Mouse (Mus musculus): ENCODE results near the gene Fam20a. TPM values are rescaled to one million over a fixed set of nuclear protein-coding genes. Genes with fewer than 3 reads are reported as not detected.
A peak's percentile ranks its signal among the peaks of the same experiment; 100 is the strongest.

The Fam20a gene
- polyA plus RNA-seq, 1 experiment: 0.54 TPM

DNA sequence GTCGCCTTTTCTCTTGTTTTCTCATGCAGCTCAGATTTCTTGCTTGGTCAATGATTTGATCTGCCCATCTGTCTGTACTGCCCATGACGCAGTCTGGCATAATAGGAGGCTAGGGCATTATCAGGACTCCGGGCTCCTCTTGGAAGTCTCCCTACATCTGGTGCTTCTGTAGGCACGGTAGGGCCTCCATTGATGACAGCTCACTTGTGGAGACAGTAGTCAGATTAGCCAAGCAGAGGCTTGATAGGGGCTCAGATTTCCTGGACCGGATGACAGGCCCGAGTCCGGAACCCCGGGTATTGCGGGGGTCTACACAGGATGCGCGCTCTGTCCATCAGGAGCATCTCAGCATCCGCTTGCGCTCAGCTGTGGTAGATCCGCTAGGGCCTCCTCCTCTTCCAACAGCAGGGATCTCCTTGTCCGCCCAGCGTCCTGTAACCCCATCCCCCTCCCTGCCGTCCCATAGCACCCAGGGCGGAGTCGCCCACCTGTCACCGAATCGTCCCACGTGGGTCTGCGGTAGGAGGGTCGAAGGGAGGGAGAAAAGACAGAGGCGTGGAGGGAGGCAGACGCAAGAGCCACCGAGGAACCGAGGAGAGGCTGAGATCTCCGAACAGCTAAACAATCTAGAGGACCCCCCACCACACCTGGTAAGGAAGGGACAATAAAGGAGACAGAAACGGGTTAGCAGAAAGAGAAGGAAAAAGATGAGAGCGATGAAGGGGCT, 71.9 kb downstream of the Fam20a start:
- Histone ChIP-seq H3K36me3 (replicated peaks; ENCODE audit: low read length) (peaks cover 29% of the 10 kb centered on the region), H3K4me3 (replicated peaks) (peak overlapping the region; percentile 98), H3K9me3 (no peaks in the 10 kb centered on the region), H3K4me1 (peaks cover 52% of the 10 kb centered on the region), H3K27me3 (replicated peaks) (peaks cover 1% of the 10 kb centered on the region)
- TF ChIP-seq GATA1 (IDR thresholded peaks at IDR 0.05; ENCODE audit: borderline replicate concordance, low read length) (no peak), FLI1 (IDR thresholded peaks at IDR 0.05; ENCODE audit: low read length) (no peak)

DNA sequence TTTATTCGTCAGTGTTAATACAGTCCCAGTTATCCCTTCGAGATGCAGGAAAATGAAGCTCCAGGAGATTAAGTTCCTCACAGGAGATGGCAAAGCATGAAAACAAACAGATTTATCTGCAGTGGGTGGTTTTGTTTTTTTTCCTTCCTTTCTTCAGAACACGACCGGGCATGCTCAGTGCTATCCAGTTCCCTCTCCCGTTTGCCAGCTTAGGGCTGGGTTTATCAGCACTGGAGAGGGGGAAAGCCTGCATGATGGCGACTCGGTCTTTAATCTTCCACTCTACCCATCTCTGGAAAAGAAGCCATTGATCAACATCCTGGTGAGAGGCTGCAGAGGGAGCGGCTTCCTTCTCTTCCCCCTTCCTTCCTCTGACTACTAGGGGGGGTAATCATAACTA, 72.9 kb downstream of the Fam20a start, which contains the start of gene Prkar1a:
Gene Prkar1a, plus strand, starts transcription at position 200 of the 400 bp plus-strand sequence.
- H3K27me3 ChIP-seq (replicated peaks): peaks cover 3% of the 10 kb centered on the region
- peak within 1 kb of the TSS; percentile 98 for H3K4me3 ChIP-seq (replicated peaks)
- H3K9me3 ChIP-seq: no peaks in the 10 kb centered on the region
- TF ChIP-seq GATA1 (IDR thresholded peaks at IDR 0.05; ENCODE audit: borderline replicate concordance, low read length) (no peak), FLI1 (IDR thresholded peaks at IDR 0.05; ENCODE audit: low read length) (no peak)
- peaks cover 20% of the 10 kb centered on the region for H3K36me3 ChIP-seq (replicated peaks; ENCODE audit: low read length)
- peaks cover 43% of the 10 kb centered on the region for H3K4me1 ChIP-seq

DNA sequence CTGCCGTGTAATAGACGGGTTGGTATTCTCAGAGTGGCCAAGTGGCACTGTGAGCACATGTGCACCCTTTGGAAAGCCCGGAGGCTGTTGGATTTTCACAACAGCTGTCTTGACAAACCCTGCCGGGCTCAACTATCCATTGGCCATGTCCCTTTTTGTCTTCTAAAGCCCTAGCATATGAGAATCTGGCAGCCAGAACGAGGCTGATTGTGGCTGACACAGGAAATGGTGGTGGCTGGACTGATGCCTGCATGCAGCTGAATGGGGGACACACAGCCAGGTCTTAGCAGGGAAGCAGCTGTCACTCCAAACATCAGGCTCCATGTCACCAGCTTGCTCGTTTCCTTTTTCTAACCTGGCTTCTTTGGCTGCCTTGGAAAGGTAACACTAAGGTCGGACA, 73.6 kb downstream of the Fam20a start:
- TF ChIP-seq FLI1 (IDR thresholded peaks at IDR 0.05; ENCODE audit: low read length) (no peak), GATA1 (IDR thresholded peaks at IDR 0.05; ENCODE audit: borderline replicate concordance, low read length) (no peak)
- Histone ChIP-seq H3K36me3 (replicated peaks; ENCODE audit: low read length) (peaks cover 13% of the 10 kb centered on the region), H3K4me3 (replicated peaks) (peak overlapping the region; percentile 98), H3K4me1 (peaks cover 37% of the 10 kb centered on the region), H3K27me3 (replicated peaks) (peaks cover 6% of the 10 kb centered on the region), H3K9me3 (no peaks in the 10 kb centered on the region)

DNA sequence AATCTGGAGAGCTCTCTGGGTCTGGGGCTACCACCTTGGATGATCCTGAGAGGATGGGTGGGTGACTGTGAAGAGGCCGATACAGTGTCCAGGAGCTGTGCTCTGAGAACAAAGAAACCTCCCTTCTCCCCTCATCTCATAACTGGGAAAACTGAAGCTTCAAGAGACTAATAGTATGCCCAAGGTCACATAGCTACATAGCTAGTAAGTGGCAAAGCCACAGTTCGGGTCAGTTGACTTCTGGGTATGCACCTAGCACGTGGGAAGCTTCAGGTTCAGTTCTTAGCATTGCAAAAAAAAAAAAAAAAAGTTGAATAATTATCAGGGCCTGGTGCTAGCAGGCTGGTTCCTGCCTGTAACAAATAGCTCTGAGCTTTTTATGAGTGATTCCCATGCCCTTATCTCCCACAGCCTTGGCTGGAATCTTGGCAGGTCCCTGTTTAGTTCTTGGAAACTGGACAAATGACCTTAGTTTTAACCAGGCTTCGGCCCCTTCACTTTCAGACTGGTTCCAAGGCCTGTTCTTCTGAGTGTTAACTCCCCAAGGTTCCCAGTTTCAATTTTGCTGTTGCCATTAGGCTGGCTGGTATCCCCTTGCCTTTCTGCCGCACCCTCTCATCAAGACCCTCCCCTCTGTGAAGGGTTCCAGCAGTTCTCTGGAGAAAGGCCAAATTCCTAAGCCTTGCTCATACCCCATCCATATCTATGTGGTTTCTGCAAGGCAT, 80.4 kb downstream of the Fam20a start:
- Histone ChIP-seq H3K36me3 (replicated peaks; ENCODE audit: low read length) (no peaks in the 10 kb centered on the region), H3K4me3 (replicated peaks) (no peak overlapping the region), H3K9me3 (no peaks in the 10 kb centered on the region), H3K27me3 (replicated peaks) (peaks cover 18% of the 10 kb centered on the region), H3K4me1 (peaks cover 20% of the 10 kb centered on the region)
- TF ChIP-seq FLI1 (IDR thresholded peaks at IDR 0.05; ENCODE audit: low read length) (no peak), GATA1 (IDR thresholded peaks at IDR 0.05; ENCODE audit: borderline replicate concordance, low read length) (no peak)

DNA sequence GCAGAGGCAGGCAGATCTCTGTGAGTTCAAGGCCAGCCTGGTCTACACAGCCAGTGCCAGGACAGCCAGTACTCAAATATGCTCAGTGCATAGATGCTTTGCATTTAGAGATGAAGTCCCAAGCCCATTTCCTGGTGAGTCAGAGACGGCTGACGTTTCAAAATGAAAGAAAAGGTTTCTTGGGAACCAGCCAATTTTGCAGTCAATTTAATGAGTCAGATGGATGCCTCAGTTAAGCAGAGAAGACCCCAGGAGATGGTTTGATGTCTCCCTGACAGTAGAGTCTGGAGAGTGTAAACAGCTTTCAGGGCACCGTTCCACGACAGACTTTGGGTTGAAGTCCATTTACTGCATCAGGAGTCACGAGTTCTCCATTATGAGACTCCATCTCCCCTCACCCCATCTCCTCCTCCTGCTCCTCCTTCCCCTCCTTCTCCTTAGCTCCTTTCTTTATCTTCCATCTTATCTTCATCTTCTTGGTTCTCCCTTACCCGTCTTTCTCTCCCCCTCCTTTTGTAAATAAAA, 86.1 kb downstream of the Fam20a start:
- TF ChIP-seq FLI1 (IDR thresholded peaks at IDR 0.05; ENCODE audit: low read length): no peak
- no peak for TF ChIP-seq GATA1 (IDR thresholded peaks at IDR 0.05; ENCODE audit: borderline replicate concordance, low read length)
- Histone ChIP-seq H3K4me1 (peaks cover 9% of the 10 kb centered on the region), H3K27me3 (replicated peaks) (peaks cover 15% of the 10 kb centered on the region), H3K9me3 (no peaks in the 10 kb centered on the region), H3K4me3 (replicated peaks) (no peak overlapping the region), H3K36me3 (replicated peaks; ENCODE audit: low read length) (no peaks in the 10 kb centered on the region)

DNA sequence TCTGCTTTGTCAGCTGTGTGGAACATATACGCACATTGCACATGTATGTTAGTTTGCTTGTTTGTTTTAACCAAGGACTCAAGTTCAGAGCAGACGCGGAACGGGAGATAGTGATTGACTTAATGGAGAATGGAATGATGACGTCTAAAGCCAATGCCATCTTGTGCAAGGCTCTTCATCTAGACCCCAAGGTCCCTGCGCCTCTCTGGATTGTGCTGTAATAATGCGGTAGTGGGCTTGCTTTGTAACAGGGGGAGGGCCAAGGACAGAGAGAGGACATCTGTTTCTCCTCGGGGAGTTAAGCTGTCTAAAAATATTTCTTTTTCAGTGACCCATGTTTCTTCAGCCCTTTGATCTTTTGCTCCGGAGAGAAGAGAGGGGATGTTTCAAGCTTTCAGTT, 87.2 kb downstream of the Fam20a start:
- H3K36me3 ChIP-seq (replicated peaks; ENCODE audit: low read length): no peaks in the 10 kb centered on the region
- H3K4me1 ChIP-seq: peaks cover 9% of the 10 kb centered on the region
- no peaks in the 10 kb centered on the region for H3K9me3 ChIP-seq
- TF ChIP-seq FLI1 (IDR thresholded peaks at IDR 0.05; ENCODE audit: low read length) (no peak), GATA1 (IDR thresholded peaks at IDR 0.05; ENCODE audit: borderline replicate concordance, low read length) (no peak)
- peaks cover 15% of the 10 kb centered on the region for H3K27me3 ChIP-seq (replicated peaks)
- no peak overlapping the region for H3K4me3 ChIP-seq (replicated peaks)

DNA sequence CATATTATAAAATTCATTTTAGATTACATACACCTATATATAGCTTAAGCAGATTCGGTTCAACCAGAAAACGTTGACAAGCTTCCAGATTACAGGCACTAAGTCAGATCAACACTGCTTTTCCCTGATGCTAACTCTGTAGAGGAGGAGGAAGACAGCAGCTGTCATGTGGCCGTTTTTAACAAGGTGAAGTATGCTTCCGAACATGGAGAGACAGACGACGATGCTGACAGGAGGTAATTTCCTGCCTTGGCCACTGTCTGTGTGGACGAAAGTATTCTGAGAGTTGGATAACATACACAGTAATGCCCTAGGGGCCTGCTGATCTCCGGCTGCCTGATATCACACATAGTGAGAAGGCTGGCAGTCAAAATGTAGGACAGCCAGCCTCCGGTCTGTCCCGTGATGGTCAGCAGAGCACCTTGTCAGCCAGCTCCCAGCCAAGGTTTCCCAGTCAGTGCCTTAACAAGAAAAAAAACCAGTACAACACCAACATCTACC, 93.0 kb downstream of the Fam20a start:
- Histone ChIP-seq H3K4me3 (replicated peaks) (no peak overlapping the region), H3K4me1 (peaks cover 8% of the 10 kb centered on the region; the same call in 1 of the 2 replicates), H3K27me3 (replicated peaks) (no peaks in the 10 kb centered on the region), H3K36me3 (replicated peaks; ENCODE audit: low read length) (no peaks in the 10 kb centered on the region), H3K9me3 (peaks cover 19% of the 10 kb centered on the region)
- no peak for TF ChIP-seq FLI1 (IDR thresholded peaks at IDR 0.05; ENCODE audit: low read length)
- no peak for TF ChIP-seq GATA1 (IDR thresholded peaks at IDR 0.05; ENCODE audit: borderline replicate concordance, low read length)

DNA sequence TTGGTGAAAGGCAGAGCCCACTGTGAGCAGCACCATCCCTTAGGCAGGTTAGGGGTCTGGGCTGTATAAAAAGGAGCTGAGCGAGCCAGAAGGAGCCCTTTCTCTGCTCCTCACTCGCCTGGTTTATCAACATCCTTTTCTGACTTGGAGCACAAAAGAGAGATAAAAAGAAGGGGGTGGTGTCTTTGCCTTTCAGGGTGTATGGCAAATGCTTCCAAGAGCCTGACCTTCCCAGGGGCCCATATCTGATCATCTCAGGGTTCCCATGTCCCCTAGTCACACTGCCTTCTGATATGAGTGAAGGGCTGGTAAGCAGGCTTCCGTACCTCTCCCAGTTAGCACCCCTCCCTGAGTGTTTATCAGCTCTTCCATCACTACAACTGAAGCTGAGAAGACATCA, 94.0 kb downstream of the Fam20a start:
- Histone ChIP-seq H3K4me3 (replicated peaks) (no peak overlapping the region), H3K4me1 (peaks cover 10% of the 10 kb centered on the region; the same call in 1 of the 2 replicates), H3K36me3 (replicated peaks; ENCODE audit: low read length) (no peaks in the 10 kb centered on the region), H3K9me3 (peaks cover 20% of the 10 kb centered on the region), H3K27me3 (replicated peaks) (no peaks in the 10 kb centered on the region)
- TF ChIP-seq FLI1 (IDR thresholded peaks at IDR 0.05; ENCODE audit: low read length) (no peak), GATA1 (IDR thresholded peaks at IDR 0.05; ENCODE audit: borderline replicate concordance, low read length) (no peak)

DNA sequence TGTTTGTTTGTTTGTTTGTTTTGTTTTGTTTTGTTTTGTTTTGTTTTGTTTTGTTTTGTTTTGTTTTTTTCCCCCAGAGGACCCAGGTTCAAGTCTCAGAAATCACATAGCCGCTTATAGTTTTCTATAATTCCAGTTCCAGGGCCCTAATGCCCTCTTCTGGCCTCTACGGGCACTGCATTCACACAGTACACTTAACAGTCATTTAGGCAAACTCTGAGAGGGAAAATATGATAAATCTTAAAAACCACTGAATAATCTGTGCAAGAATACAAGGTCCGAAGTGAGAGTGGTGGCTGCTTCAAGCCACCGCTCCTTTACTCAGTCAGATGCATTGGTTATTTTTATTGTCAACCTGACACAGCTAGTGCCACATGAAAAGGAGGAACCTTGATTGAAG, 94.4 kb downstream of the Fam20a start:
- TF ChIP-seq FLI1 (IDR thresholded peaks at IDR 0.05; ENCODE audit: low read length) (no peak), GATA1 (IDR thresholded peaks at IDR 0.05; ENCODE audit: borderline replicate concordance, low read length) (no peak)
- Histone ChIP-seq H3K27me3 (replicated peaks) (no peaks in the 10 kb centered on the region), H3K9me3 (peaks cover 20% of the 10 kb centered on the region), H3K4me3 (replicated peaks) (no peak overlapping the region), H3K36me3 (replicated peaks; ENCODE audit: low read length) (no peaks in the 10 kb centered on the region), H3K4me1 (peaks cover 14% of the 10 kb centered on the region)

DNA sequence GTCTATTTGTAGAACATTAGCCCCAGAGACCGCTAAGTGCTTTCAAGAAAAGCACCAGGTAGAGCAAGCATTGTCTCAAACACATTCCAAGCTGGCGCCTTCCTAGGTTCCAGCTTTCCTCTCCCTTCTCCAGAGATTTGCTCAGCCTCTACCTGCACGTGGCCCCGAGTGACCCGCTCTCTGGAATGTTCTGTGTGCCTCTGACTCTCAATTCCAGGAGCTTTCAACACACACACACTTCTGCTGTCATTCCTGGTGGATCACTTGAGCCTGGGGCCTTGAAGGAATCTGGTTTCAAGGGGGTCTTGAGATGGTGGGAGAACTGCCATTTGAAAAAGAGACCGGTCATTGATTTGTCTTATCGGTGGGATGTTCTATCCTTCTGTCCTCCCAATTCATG, 98.8 kb downstream of the Fam20a start:
- no peak overlapping the region for H3K4me3 ChIP-seq (replicated peaks)

More for the DNA sequence above, 98.8 kb downstream of the Fam20a start:
- TF ChIP-seq FLI1 (IDR thresholded peaks at IDR 0.05; ENCODE audit: low read length) (no peak), GATA1 (IDR thresholded peaks at IDR 0.05; ENCODE audit: borderline replicate concordance, low read length) (no peak)
- H3K4me1 ChIP-seq: peaks cover 53% of the 10 kb centered on the region
- H3K36me3 ChIP-seq (replicated peaks; ENCODE audit: low read length): no peaks in the 10 kb centered on the region
- no peaks in the 10 kb centered on the region for H3K27me3 ChIP-seq (replicated peaks)
- H3K9me3 ChIP-seq: peaks cover 15% of the 10 kb centered on the region
